In genomic region chr1:192069971-192070591, GRCm38 (mm10) we compare ENCODE assay signal across 9 mouse cellular contexts. TPM values are rescaled to one million over a fixed set of nuclear protein-coding genes. Genes with fewer than 3 reads are reported as not detected.
A peak's percentile ranks its signal among the peaks of the same experiment; 100 is the strongest.
DNase-seq lines count a peak whose midpoint lies in the region; ATAC-seq and TF ChIP-seq lines count a peak whose summit lies in the region.
"Had no signal": no experiment of that assay in that cellular context is flagged by ENCODE, and none has a peak within 500 bp of the region (broad histone marks: within the 10 kb centered on the region; RNA-seq: fewer than 3 reads in every experiment).

No protein-coding gene starts in this region.

- H3K9me3 ChIP-seq in forebrain, postnatal 0 days (ENCODE audit: low read length), result no peaks in the 10 kb centered on the region
- no peaks in the 10 kb centered on the region for H3K9me3 ChIP-seq in forebrain, embryonic 16.5 days (ENCODE audit: control insufficient read depth, low read length)
- H3K9me3 ChIP-seq in intestine, embryonic 16.5 days (ENCODE audit: control insufficient read depth, low read length), result no peaks in the 10 kb centered on the region; the same call in 1 of the 2 replicates
- H3K9me3 ChIP-seq in liver, postnatal 0 days (ENCODE audit: low read length), result no peaks in the 10 kb centered on the region
- H3K9me3 ChIP-seq: neural tube, embryonic 12.5 days had no signal

- no peak overlapping the region for H3K4me2 ChIP-seq in forebrain, postnatal 0 days (ENCODE audit: low read depth)
- no peak overlapping the region for H3K4me2 ChIP-seq in forebrain, embryonic 16.5 days (ENCODE audit: low read length)
- H3K4me2 ChIP-seq in intestine, embryonic 16.5 days (ENCODE audit: low read depth, low read length), result peak overlapping the region; percentile 22
- 0 out of 2 replicates have a peak overlapping the region, but pooled peaks have one; percentile 1 for H3K4me2 ChIP-seq in liver, postnatal 0 days (ENCODE audit: low read depth, low read length)
- H3K4me2 ChIP-seq: neural tube, embryonic 12.5 days had no signal

- DNase-seq in forebrain, postnatal 0 days, result peak; percentile 24
- peak; percentile 46 for DNase-seq in testis, postnatal 10 days (ENCODE audit: low spot score)
- no peak for DNase-seq in testis, postnatal 14 days (ENCODE audit: low spot score)
- no peak for DNase-seq in liver, postnatal 0 days
- no peak for DNase-seq in thymus, postnatal 4 days
- DNase-seq in layer of hippocampus, postnatal 14 days (ENCODE audit: low spot score in 2 of 2), result no peak

- H3K4me3 ChIP-seq in forebrain, postnatal 0 days (ENCODE audit: low read depth, low read length), result no peak overlapping the region
- H3K4me3 ChIP-seq in forebrain, embryonic 16.5 days (replicated peaks; ENCODE audit: low read length), result no peak overlapping the region
- no peak overlapping the region for H3K4me3 ChIP-seq in intestine, embryonic 16.5 days (ENCODE audit: low read length)
- no peak overlapping the region for H3K4me3 ChIP-seq in liver, postnatal 0 days (ENCODE audit: low read depth, low read length)
- H3K4me3 ChIP-seq: neural tube, embryonic 12.5 days had no signal

- H3K27me3 ChIP-seq in forebrain, postnatal 0 days (ENCODE audit: insufficient read depth, low read length), result no peaks in the 10 kb centered on the region
- no peaks in the 10 kb centered on the region for H3K27me3 ChIP-seq in forebrain, embryonic 16.5 days (replicated peaks; ENCODE audit: control insufficient read depth, insufficient read depth, low read length)
- no peaks in the 10 kb centered on the region for H3K27me3 ChIP-seq in intestine, embryonic 16.5 days (replicated peaks; ENCODE audit: control insufficient read depth, insufficient read depth, low read length)
- no peaks in the 10 kb centered on the region for H3K27me3 ChIP-seq in liver, postnatal 0 days (ENCODE audit: insufficient read depth, low read length)
- H3K27me3 ChIP-seq: neural tube, embryonic 12.5 days had no signal

- no peak for TF ChIP-seq EP300 in liver, postnatal 0 days (IDR thresholded peaks at IDR 0.05; ENCODE audit: low read depth)

- no peaks in the 10 kb centered on the region for H3K36me3 ChIP-seq in forebrain, postnatal 0 days (ENCODE audit: insufficient read depth)
- no peaks in the 10 kb centered on the region for H3K36me3 ChIP-seq in forebrain, embryonic 16.5 days (ENCODE audit: control insufficient read depth, insufficient read depth)
- peaks cover 12% of the 10 kb centered on the region for H3K36me3 ChIP-seq in intestine, embryonic 16.5 days (ENCODE audit: control insufficient read depth, insufficient read depth, low read length)
- peaks cover 17% of the 10 kb centered on the region; the same call in 1 of the 2 replicates for H3K36me3 ChIP-seq in liver, postnatal 0 days (replicated peaks; ENCODE audit: insufficient read depth, low read length)
- H3K36me3 ChIP-seq: neural tube, embryonic 12.5 days had no signal

- ATAC-seq in forebrain, postnatal 0 days, result peak; percentile 66
- no peak for ATAC-seq in forebrain, embryonic 16.5 days
- ATAC-seq in intestine, embryonic 16.5 days, result peak; percentile 33; the same call in 1 of the 2 replicates
- ATAC-seq in liver, postnatal 0 days, result no peak

- 52% methylated on average over 13 of the region's 13 CpGs for WGBS in forebrain, postnatal 0 days
- whole genome bisulfite sequencing in forebrain, embryonic 16.5 days, result 62% methylated on average over 13 of the region's 13 CpGs
- 32% methylated on average over 13 of the region's 13 CpGs for WGBS in intestine, embryonic 16.5 days
- 36% methylated on average over 13 of the region's 13 CpGs for WGBS in liver, postnatal 0 days (ENCODE audit: insufficient replicate concordance)

- no peak overlapping the region for H3K9ac ChIP-seq in forebrain, postnatal 0 days
- no peak overlapping the region for H3K9ac ChIP-seq in forebrain, embryonic 16.5 days (replicated peaks; ENCODE audit: low read depth, low read length)
- peak overlapping the region; percentile 36; the same call in 1 of the 2 replicates for H3K9ac ChIP-seq in intestine, embryonic 16.5 days (ENCODE audit: low read depth, low read length)
- no peak overlapping the region for H3K9ac ChIP-seq in liver, postnatal 0 days (replicated peaks)
- H3K9ac ChIP-seq: neural tube, embryonic 12.5 days had no signal

- H3K4me1 ChIP-seq in forebrain, postnatal 0 days (ENCODE audit: insufficient read depth), result no peaks in the 10 kb centered on the region
- peaks cover 8% of the 10 kb centered on the region for H3K4me1 ChIP-seq in forebrain, embryonic 16.5 days (replicated peaks; ENCODE audit: control insufficient read depth, insufficient read depth, low read length)
- peaks cover 18% of the 10 kb centered on the region for H3K4me1 ChIP-seq in intestine, embryonic 16.5 days (ENCODE audit: control insufficient read depth, insufficient read depth, low read length)
- H3K4me1 ChIP-seq in liver, postnatal 0 days (ENCODE audit: insufficient read depth), result peaks cover 15% of the 10 kb centered on the region

- H3K27ac ChIP-seq in forebrain, postnatal 0 days (ENCODE audit: low read depth, low read length), result no peak overlapping the region
- H3K27ac ChIP-seq in forebrain, embryonic 16.5 days (ENCODE audit: low read length), result no peak overlapping the region
- H3K27ac ChIP-seq in intestine, embryonic 16.5 days (ENCODE audit: low read length), result peak overlapping the region; percentile 60
- H3K27ac ChIP-seq in liver, postnatal 0 days (ENCODE audit: low read depth), result no peak overlapping the region
- H3K27ac ChIP-seq: neural tube, embryonic 12.5 days had no signal

- TF ChIP-seq CTCF in forebrain, postnatal 0 days (IDR thresholded peaks at IDR 0.05; ENCODE audit: low read depth), result no peak
- no peak for TF ChIP-seq CTCF in liver, postnatal 0 days (IDR thresholded peaks at IDR 0.05; ENCODE audit: low read depth)

RNA-seq across cellular contexts. Expression of gene Traf5, which starts 22.3 kb away (rescaled TPM):
- total RNA-seq in forebrain, postnatal 0 days (2014; rRNA removed), result 2.0 and 4.3 TPM in 2 replicates
- 1.2 and 1.5 TPM in 2 replicates for polyA plus RNA-seq in forebrain, postnatal 0 days (2015; fragmentation: Nextera tagmentation; extraction: Ambion mirVana)
- polyA plus RNA-seq in forebrain, embryonic 16.5 days (2015; fragmentation: Nextera tagmentation; extraction: Ambion mirVana), result 3.1 and 3.6 TPM in 2 replicates
- polyA plus RNA-seq in intestine, embryonic 16.5 days (2015; fragmentation: Nextera tagmentation; extraction: Ambion mirVana), result 17.5 and 20.7 TPM in 2 replicates
- polyA plus RNA-seq in liver, postnatal 0 days (2015; fragmentation: Nextera tagmentation; extraction: Ambion mirVana), result 3.4 and 4.2 TPM in 2 replicates
- total RNA-seq in layer of hippocampus, postnatal 14 days (2021), result 1 to 10 TPM; 2.1 to 3.8 TPM

Comparison
In these comparisons a context has a peak if more than half of its experiments do, and no peak if none do; other contexts are left out.
1. ATAC-seq: peak in forebrain, postnatal 0 days (single experiment) and intestine, embryonic 16.5 days (single experiment); none in forebrain, embryonic 16.5 days (single experiment) and liver, postnatal 0 days (single experiment).
2. DNase-seq: peak in forebrain, postnatal 0 days (single experiment) and testis, postnatal 10 days (single experiment); none in testis, postnatal 14 days (single experiment), liver, postnatal 0 days (single experiment), thymus, postnatal 4 days (single experiment) and layer of hippocampus, postnatal 14 days (0 of 2).
3. H3K4me2 ChIP-seq: peak in intestine, embryonic 16.5 days (single experiment) and liver, postnatal 0 days (single experiment); none in forebrain, postnatal 0 days (single experiment) and forebrain, embryonic 16.5 days (single experiment).